Mouse (Mus musculus) ES-E14 (cell line): ENCODE measurements around the gene Map3k5. TPM values are rescaled to one million over a fixed set of nuclear protein-coding genes. Genes with fewer than 3 reads are reported as not detected.

Experiments
- DNase-seq: peaks from one replicate; pipeline ENCODE4 v3.0.0-alpha.2; 2013; ENCODE audit warnings: low read depth, low spot score
- H3K27ac ChIP-seq: 2 replicates; pipeline ENCODE4 v1.5.1; 2012; ENCODE audit warnings: low read depth, mild to moderate bottlenecking, low read length, moderate library complexity, mixed read lengths; ENCODE audit not compliant: poor library complexity, insufficient read depth, severe bottlenecking
- H3K36me3 ChIP-seq: 2 replicates; pipeline ENCODE4 v1.6.1; 2012; ENCODE audit warnings: mild to moderate bottlenecking, low read length, moderate library complexity, mixed read lengths; ENCODE audit not compliant: control insufficient read depth, poor library complexity, insufficient read depth, severe bottlenecking
- H3K4me1 ChIP-seq, 2 experiments: fragments of 150-350 bp in 1 of 2; sonication (generic) in 1 of 2; 2 replicates each; pipeline ENCODE4 v1.6.1; 2012; ENCODE audit warnings: low read length in 2 of 2, mild to moderate bottlenecking in 1 of 2, mixed read lengths in 1 of 2; ENCODE audit not compliant: control insufficient read depth in 2 of 2, insufficient read depth in 2 of 2, poor library complexity in 1 of 2
- H3K4me3 ChIP-seq, 2 experiments: fragments of 150-350 bp in 1 of 2; sonication (generic) in 1 of 2; 2 replicates each; pipeline ENCODE4 v1.5.1; 2012; ENCODE audit warnings: low read length in 2 of 2, low read depth in 1 of 2, mild to moderate bottlenecking in 1 of 2, mixed read lengths in 1 of 2; ENCODE audit not compliant: insufficient read depth in 1 of 2, poor library complexity in 1 of 2, severe bottlenecking in 1 of 2
- H3K9ac ChIP-seq: 2 replicates; pipeline ENCODE4 v1.6.1; 2012; ENCODE audit warnings: low read depth, mild to moderate bottlenecking, low read length, mixed read lengths; ENCODE audit not compliant: poor library complexity, insufficient read depth, severe bottlenecking
- H3K9me3 ChIP-seq: fragments of 150-350 bp; sonication (generic); 2 replicates; pipeline ENCODE4 v1.6.1; 2012; ENCODE audit warnings: low read depth, mild to moderate bottlenecking, low read length; ENCODE audit not compliant: control insufficient read depth, insufficient read depth
- CHD2 ChIP-seq: IDR thresholded peaks from 2 replicates; pipeline ENCODE4 v1.6.1; 2014; ENCODE audit warnings: mild to moderate bottlenecking, low read depth, low read length, inconsistent platforms
- HCFC1 ChIP-seq: IDR thresholded peaks from 2 replicates; pipeline ENCODE4 v1.6.1; 2012; ENCODE audit warnings: low read length, inconsistent platforms, borderline replicate concordance; ENCODE audit not compliant: insufficient read depth
- MAFK ChIP-seq: IDR thresholded peaks from 2 replicates; pipeline ENCODE4 v1.6.1; 2014; ENCODE audit warnings: mild to moderate bottlenecking, low read depth, low read length, inconsistent platforms; ENCODE audit not compliant: insufficient read depth
- ZC3H11A ChIP-seq: IDR thresholded peaks from 2 replicates; pipeline ENCODE4 v1.6.1; 2012; ENCODE audit warnings: low read depth, mild to moderate bottlenecking, inconsistent platforms, low read length, borderline replicate concordance
- ZNF384 ChIP-seq: IDR thresholded peaks from 2 replicates; pipeline ENCODE4 v1.6.1; 2012; ENCODE audit warnings: low read depth, low read length, inconsistent platforms
- in situ Hi-C, 2 experiments: fragments of 600-800 bp; cut with MboI; formaldehyde crosslinking; loops; one replicate each; pipeline ENCODE4 v1.15.1; 2025; ENCODE audit warnings: low sequenced_read_pairs in 2 of 2, inconsistent platforms in 1 of 2; ENCODE audit not compliant: unreplicated experiment in 2 of 2
- total RNA-seq: library from RNA; depleted of rRNA; stranded (reverse); fragments of 300-350 nt; gene quantifications from 2 replicates; pipeline ENCODE4 v1.2.3, GENCODE M21; 2012

Map3k5 gene
- total RNA-seq, 1 experiment = 4.7 TPM

DNA sequence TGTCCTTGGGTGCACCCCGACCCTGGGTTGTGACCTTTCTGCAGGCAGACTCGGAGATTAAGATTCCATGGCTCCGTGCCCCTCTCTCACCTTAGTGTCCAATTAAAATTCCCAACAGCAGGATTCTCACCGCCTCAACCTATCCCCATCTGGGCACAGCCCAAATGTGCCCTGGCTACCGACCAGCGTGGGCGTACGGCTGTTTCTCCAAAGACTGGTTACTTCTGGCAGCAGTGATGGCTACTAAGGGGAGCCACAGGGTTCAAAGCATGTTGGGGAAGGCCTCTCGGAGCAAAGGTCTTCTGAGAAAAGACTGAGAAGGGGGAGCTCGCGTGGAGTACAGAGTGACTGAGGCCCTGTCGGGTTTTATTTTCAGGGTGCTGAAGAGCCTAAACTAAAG, 190.3 kb downstream of the Map3k5 start:
- 0 out of 4 replicates have a peak, but pooled peaks cover 0 to 2% of the 10 kb centered on the region in 2 experiments for H3K4me1 ChIP-seq
- no peaks in the 10 kb centered on the region for H3K36me3 ChIP-seq
- DNase-seq = no peak
- no peak for TF ChIP-seq ZNF384
- TF ChIP-seq CHD2 = no peak
- no peak for TF ChIP-seq HCFC1
- TF ChIP-seq MAFK = no peak
- no peak for TF ChIP-seq ZC3H11A
- no peak overlapping the region; the same call in 1 of the 2 replicates for H3K9ac ChIP-seq
- H3K4me3 ChIP-seq = no peak overlapping the region
- H3K9me3 ChIP-seq = no peaks in the 10 kb centered on the region
- no peak overlapping the region for H3K27ac ChIP-seq
- in situ Hi-C loops = loop anchor here in 1 of 2 experiments (25.0 kb wide), 1 partner anchor 412 kb away; the partner anchor contains the start of gene Il20ra

DNA sequence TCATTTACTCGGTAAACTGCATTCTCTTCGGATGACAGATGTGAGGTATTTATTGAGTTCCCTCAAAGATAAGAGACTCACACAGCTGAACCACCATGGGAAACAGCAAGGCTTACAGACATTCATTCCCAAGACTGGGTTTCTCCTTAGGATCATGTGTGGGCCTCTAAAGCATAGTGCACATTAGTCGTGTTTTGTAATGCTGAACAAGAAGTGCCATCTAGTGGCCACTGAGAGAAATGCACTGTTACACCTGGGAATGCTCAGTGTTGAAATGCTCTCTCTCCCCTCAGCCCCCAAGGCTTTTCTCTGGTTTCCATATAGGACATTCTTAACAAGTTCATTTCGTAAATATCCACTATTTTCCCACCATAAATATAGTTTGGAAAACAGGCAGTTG, 191.0 kb downstream of the Map3k5 start:
- TF ChIP-seq HCFC1 = no peak
- peak; percentile 62; the same call in 1 of the 2 replicates for TF ChIP-seq ZC3H11A
- Histone ChIP-seq H3K9ac (no peak overlapping the region), H3K27ac (no peak overlapping the region), H3K36me3 (no peaks in the 10 kb centered on the region), H3K4me3 (no peak overlapping the region), H3K9me3 (no peaks in the 10 kb centered on the region), H3K4me1 (0 out of 4 replicates have a peak, but pooled peaks cover 0 to 2% of the 10 kb centered on the region in 2 experiments)
- in situ Hi-C loops = no loop called here
- DNase-seq = no peak

DNA sequence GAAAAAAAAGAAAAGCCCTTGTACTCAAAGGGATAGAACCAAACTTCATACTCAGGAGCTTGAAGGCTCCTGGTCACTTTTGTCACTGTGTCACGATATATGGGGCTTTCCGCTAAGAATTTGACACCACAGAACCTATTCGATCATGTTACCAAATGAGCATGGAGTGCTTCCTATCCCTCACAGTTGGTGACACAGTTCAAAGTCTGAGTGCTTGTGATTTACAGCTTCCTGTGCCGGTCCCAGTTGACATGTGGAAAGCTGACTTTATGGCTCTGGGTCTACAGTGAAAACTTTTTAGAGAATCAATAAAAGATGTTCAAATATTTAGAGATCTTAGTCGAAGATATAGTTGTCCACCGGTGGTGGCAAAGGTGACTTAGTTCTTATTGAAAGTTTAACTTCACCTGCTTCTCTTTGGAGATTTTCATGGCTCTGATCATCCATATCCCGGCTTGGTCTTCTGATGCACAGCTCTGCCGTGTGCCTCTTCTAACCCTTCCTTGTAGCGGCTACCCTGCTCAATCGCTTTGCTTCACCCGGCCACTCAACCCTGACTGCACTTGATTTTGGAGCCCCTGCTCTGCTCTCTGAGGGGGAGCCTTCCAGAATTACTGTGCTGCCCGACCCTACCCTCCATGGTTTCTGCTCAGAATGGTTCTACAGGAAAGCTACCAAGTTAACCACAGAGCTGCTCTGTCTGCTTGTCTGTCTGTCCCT, 198.8 kb downstream of the Map3k5 start:
- TF ChIP-seq ZC3H11A (no peak), MAFK (no peak), ZNF384 (no peak), CHD2 (no peak), HCFC1 (no peak)
- in situ Hi-C loops = no loop called here
- DNase-seq = no peak
- H3K36me3 ChIP-seq = no peaks in the 10 kb centered on the region
- H3K4me3 ChIP-seq = no peak overlapping the region
- H3K4me1 ChIP-seq = no peaks in the 10 kb centered on the region; a peak in 1 of 4 replicates
- H3K27ac ChIP-seq = no peak overlapping the region
- H3K9ac ChIP-seq = no peak overlapping the region
- H3K9me3 ChIP-seq = no peaks in the 10 kb centered on the region

DNA sequence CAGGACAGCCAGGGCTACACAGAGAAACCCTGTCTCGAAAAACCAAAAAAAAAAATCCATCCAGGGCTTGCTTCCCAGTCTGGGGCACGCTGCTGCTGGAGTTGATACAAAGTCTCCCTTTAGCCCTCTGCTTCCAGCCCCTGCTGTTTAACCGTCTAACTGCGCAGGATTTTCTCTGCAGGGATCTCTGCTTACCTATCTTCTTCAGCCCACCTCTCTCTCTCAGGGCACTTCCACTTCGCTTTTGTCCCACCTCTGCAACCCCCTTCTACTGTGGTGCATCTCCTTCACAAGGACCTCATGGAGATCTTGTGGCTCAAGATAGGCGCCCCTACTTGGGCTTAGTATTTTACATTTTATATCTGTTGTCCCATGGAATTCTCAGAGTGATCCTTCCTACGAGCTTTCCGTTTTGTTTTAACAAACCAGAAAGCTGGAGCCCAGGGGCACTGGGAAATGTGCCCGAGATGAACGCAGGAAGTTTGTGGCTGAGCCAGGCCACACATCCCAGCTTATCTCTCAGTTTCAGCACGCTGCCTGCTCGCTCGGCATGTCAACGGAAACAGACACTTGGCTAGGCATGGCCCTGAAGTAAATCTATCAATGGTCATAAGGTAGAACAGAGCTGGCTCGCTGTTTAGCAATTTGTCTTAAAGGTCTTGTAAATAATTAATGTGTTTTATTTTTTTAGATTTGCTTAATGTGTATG, 201.2 kb downstream of the Map3k5 start:
- H3K9ac ChIP-seq = no peak overlapping the region
- H3K4me3 ChIP-seq = no peak overlapping the region
- no peaks in the 10 kb centered on the region for H3K36me3 ChIP-seq
- no peak for DNase-seq
- no peaks in the 10 kb centered on the region for H3K9me3 ChIP-seq
- in situ Hi-C loops = no loop called here
- H3K4me1 ChIP-seq = peaks cover 0 to 2% of the 10 kb centered on the region in 2 experiments; a peak in 1 of 4 replicates
- no peak overlapping the region for H3K27ac ChIP-seq
- no peak for TF ChIP-seq HCFC1
- no peak for TF ChIP-seq ZNF384
- no peak for TF ChIP-seq ZC3H11A
- no peak for TF ChIP-seq MAFK
- TF ChIP-seq CHD2 = no peak

DNA sequence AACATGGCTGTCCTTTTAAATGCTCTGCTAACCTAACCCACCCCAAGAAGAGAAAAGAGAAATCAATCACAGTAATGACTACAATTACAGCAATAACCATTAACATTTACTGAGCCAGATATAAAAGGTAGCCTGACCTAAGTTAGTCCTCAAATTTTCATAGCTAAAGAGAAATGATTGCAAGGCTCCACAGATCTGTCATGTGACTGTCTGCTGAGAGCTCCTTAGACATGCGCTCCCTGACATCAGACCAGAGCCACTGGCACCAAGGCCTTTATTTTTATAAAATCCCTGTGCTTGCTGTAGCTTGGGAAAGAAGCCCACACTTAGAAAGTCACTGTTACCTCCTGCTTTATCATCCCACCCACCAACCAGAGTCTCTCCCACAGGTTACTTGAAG, 202.2 kb downstream of the Map3k5 start:
- no peaks in the 10 kb centered on the region for H3K9me3 ChIP-seq
- no peaks in the 10 kb centered on the region for H3K36me3 ChIP-seq
- no peak overlapping the region for H3K27ac ChIP-seq
- DNase-seq = no peak
- H3K9ac ChIP-seq = no peak overlapping the region
- TF ChIP-seq ZNF384 (no peak), HCFC1 (no peak), ZC3H11A (no peak), CHD2 (no peak), MAFK (no peak)
- in situ Hi-C loops = no loop called here
- peaks cover 0 to 2% of the 10 kb centered on the region in 2 experiments; a peak in 1 of 4 replicates for H3K4me1 ChIP-seq
- H3K4me3 ChIP-seq = no peak overlapping the region
